Mouse (Mus musculus) brain, embryonic 14.5 days (tissue): ENCODE data around the gene Gnai2. TPM values are rescaled to one million over a fixed set of nuclear protein-coding genes. Genes with fewer than 3 reads are reported as not detected.

ENCODE experiments used
- DNase-seq: peaks from one replicate; pipeline ENCODE4 v3.0.0-alpha.2; 2011; ENCODE audit warnings: low read depth
- CTCF ChIP-seq: fragments of 200-500 bp; IDR thresholded peaks from 2 replicates; pipeline ENCODE4 v1.5.1; 2012; ENCODE audit warnings: inconsistent platforms, mild to moderate bottlenecking, moderate library complexity, borderline replicate concordance; ENCODE audit not compliant: insufficient read depth, insufficient read length; ENCODE audit errors: extremely low read depth
- POLR2A ChIP-seq: fragments of 200-500 bp; IDR thresholded peaks from 2 replicates; pipeline ENCODE4 v1.6.1; 2012; ENCODE audit warnings: mild to moderate bottlenecking, inconsistent platforms, borderline replicate concordance; ENCODE audit not compliant: poor library complexity, insufficient read depth, insufficient read length, severe bottlenecking; ENCODE audit errors: extremely low read depth
- polyA plus RNA-seq: library from polyadenylated mRNA; depleted of rRNA; stranded (reverse); fragments of >200 nt; gene quantifications from 2 replicates; pipeline ENCODE4 v1.2.3, GENCODE M21; 2012

Gene Gnai2
- polyA plus RNA-seq, 1 experiment: 488 TPM

GRCm38 (mm10) chr9:107605041-107605661 lies 30.0 kb downstream of the Gnai2 start:
- DNase-seq: no peak
- TF ChIP-seq POLR2A (no peak), CTCF (no peak)

GRCm38 (mm10) chr9:107603251-107603650 lies 31.9 kb downstream of the Gnai2 start:
- TF ChIP-seq POLR2A: no peak
- no peak for DNase-seq

DNA sequence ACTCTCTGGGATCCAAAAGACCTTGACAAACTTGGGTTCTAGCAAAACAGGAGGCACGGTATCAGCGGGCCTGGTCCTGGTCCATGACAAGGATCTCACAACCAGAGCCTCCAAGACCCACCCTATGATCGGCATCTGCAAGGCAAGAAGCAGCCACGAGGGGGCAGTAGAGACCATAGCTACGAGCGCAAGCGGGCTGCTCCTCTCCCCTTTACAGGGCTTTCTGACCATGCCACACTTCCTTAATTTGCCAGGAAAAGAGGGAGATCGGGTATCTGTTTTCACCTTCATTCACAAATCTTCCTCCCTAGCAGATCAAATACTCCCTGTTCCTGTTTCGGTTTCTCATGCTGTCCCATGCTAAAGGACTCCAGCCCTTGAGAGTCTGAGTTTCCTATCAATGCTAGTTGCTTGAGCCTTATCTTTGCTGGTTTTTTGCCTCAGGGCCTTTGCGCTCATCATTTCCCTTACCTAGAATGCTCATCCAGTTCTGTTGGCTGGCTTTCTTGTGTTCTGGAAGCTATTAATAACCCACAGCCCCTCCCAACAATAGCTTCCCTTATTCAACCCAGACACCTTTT lies 33.0 kb downstream of the Gnai2 start:
- peak; percentile 94 for DNase-seq
- peak; percentile 100 for TF ChIP-seq CTCF
- TF ChIP-seq POLR2A: no peak

GRCm38 (mm10) chr9:107601275-107601674 lies 33.9 kb downstream of the Gnai2 start:
- no peak for TF ChIP-seq POLR2A
- no peak for TF ChIP-seq CTCF
- no peak for DNase-seq

DNA sequence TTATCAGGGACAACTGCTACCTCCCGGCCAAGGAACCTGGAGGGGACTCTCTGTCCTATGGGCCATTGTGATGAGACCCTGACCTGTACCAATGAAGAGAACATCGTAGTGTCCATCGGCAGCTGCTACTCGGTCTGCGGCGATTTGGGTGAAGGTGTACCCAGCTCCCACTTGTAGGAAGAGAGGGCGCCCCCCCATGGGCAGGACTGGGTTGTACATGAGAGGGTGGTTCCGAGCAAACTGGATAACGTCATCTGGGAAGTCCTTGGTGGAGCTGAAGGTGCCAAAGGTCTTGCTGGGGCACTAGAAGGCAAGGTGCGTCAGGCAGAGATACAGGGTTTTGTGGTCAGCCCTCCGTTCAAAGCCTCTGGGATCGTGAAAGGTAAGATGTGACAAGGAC lies 34.4 kb downstream of the Gnai2 start:
- DNase-seq: no peak
- TF ChIP-seq CTCF (no peak), POLR2A (no peak)

DNA sequence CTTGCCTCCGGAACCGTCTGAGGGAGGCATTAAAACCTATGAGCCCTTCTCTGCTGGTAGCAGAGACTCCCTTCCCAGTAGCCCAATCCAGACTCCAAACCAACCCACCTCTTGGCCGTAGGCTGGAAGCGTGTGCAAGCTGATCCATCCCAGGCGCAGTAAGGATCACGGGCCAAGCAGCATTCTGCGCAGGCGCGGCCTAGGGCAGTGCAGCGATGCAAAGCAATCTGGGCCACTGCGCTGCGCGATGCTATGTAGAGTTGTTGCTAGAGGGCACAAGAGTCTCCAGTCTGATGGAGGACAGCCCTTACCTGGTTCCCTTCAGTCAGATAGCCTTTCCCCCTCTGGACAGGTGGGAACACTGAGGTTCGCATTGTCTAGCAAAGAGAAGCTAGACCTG lies 35.3 kb downstream of the Gnai2 start:
- no peak for TF ChIP-seq POLR2A
- TF ChIP-seq CTCF: no peak
- no peak for DNase-seq

DNA sequence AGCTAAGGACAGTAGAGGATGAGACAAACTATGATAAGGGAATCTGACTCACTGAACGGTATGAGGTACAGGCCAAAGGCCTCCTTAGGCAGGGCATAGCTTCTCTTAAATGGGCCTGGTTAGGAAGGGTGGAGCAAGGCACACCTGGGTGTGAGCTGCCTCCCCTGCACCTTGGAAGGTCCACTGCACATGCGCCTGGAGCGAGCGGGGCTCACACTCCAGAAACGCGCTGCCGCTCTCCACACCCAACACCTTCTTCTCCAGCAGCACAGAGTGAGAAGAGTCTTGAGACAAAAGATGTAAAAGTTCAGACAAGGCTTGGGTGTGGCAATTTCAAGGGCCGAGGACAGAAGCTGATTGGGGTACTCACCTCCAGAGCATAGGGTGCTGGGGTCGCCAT lies 35.7 kb downstream of the Gnai2 start:
- TF ChIP-seq POLR2A (no peak), CTCF (no peak)
- no peak for DNase-seq

- TF ChIP-seq CTCF (no peak), POLR2A (no peak)
- DNase-seq: no peak
Measured at GRCm38 (mm10) chr9:107598385-107598784, 36.8 kb downstream of the Gnai2 start.

DNA sequence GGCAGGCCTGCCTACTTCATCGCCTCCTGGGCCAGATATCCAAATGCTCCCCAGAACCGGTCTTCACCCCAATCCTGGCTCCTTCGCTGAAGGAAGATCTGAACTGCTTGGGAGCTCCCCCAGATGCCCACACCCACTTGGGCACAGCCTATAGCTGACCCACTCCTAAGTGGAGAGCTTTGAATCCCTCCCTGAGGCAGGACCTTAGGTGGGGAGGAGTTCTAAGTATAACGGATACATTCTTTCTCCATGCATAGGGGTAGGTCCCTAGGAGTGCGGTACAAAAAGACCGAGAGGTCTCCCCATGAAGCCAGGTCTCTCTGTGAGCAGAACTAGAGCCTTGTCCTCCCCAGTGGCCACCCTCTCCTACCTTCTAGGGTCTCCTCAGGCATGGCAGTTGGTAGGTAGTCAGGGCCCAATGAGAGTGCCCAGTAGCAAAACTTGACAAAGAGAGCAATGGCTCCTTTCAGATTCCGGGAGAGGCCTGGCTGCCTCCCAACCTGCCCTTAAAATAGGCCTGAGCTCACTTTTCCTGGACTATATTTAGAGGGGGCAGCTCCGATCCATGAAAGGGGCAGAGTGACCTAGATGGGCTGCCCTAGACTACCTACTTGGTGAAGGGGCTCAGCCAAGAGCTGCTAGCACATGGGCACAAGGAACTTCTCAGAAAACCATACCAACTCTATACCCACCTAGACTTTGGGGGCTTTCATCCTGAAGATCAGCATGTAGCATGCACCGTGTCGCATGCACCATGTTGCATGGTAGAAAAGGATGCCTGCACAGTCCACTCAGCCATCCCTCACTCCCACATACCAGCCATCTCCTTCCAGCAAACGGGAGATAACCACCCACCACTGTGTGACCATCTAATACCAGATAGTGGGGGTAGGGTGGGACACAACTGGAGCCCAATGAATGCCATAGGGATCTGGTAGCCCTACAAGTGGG lies 38.3 kb downstream of the Gnai2 start:
- no peak for DNase-seq
- TF ChIP-seq CTCF (no peak), POLR2A (no peak)

GRCm38 (mm10) chr9:107594281-107595062 lies 40.7 kb downstream of the Gnai2 start:
- DNase-seq: no peak
- no peak for TF ChIP-seq CTCF
- TF ChIP-seq POLR2A: no peak

DNA sequence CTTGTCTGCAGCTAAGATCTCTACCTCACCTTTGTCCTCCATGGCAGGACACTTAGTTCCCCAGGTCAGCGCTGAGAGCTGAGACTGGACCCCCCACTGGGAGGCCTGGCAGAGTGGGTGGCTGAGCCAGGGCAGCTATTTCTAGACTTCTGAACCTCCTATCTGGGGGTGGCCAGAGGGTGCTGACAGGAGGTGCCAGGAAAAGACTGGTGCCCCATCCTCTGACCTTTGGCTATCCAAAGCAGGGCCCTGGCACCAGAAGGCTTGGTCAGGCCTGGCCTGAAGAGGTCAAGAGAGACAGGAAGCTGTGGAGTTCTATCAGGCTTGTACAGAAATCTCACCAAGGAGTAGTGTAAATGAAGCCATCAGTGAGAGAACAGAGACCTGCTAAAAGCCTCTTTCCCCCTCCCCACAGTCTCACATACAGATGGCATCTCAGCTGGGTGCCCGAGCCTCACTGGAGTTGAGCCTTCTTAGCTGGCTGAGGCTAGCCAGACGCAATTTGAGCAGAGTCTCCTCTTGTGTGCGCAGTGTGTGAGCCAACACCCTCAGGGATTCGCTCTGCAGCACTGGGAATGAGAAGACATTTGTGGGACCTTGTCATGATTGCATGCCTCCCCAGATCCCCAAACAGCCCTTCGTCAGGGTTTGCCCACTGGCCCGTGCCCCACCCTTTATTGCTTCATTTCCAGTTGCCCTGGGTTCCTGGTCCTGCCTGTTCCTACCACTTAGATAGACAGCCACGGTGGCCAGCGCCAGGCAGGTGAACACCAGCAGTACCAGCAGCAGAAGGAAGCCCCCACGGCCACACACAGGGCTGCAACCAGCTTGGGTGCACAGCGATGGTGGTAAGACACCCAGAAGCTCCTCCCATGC lies 41.8 kb downstream of the Gnai2 start:
- TF ChIP-seq POLR2A: no peak
- no peak for TF ChIP-seq CTCF
- DNase-seq: peak; percentile 56

- TF ChIP-seq POLR2A (no peak), CTCF (no peak)
- DNase-seq: no peak
Measured at GRCm38 (mm10) chr9:107590773-107591060, 44.5 kb downstream of the Gnai2 start.
